Mouse (Mus musculus): ENCODE measurements at regions not wholly inside any gene's neighbourhood (a gene's known extent, or its start where the extent isn't known, plus 50 kb on each side); places are given as distances from the start of the nearest gene placed in this dataset.
"Not testable (repeated sequence)": the region's sequence is repeated elsewhere in the genome, so short reads cannot be mapped to it uniquely, and the experiment has no call there.

DNA sequence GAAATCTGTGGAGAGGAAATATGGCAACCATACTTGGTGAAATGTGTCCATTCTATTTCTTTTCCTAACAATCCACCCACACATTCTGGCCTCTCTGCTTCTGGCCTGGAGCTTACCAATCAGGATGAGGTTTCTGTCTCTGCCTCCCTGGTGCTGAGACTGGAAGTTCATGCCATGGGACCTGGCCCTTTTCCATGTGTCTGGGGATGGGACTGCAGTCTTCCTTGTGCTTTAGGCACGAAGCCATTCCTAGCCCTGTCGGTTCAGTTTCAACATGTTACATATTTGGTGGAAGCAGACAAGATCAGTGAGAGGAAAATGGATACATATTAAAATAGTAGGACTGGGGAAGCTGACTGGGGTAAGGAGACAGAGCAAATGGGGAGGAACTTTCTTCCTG, 100.2 kb upstream of the Tcerg1l start:
- no peak for DNase-seq (ENCODE audit: low spot score)

DNA sequence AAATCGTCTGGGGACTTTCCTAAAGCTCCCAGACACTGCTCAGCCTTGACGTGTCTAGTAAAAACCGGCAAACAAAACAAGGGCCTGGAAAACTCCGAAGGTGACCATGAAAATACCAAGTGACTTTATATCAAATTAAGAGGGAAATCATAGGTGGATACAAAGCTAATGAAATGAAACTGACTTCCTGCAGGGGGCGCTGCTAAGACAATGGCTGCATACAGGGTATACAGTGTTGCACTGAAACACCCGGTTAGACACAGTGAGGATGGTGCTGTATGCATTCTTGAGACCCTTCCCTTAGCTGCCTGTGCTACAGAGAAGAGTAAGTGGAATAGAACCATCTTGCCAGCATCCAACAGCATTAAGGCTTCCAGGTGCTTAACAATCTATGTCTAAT, 99.7 kb upstream of the Tcerg1l start:
- no peak for DNase-seq (ENCODE audit: low spot score)

DNA sequence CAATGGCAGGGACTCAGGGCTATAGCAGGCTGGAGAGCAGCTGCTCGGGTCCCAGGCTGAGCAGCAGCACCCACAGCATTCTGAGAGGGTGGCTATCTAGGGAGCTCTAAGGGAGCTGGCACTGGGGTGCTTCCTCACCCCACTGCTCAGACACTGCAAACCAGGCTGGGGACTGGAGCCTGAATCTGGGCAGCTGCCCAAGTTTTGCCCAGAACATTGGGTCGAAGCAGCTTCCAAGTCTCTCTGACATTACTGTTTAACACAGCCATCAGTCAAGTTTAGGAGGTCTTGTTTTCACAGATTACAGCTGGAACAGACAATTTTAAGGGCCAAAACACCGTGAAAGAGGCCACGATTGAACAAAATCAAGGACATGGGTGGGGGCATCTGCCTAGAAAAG, 96.1 kb upstream of the Tcerg1l start:
- DNase-seq (ENCODE audit: low spot score): no peak

- DNase-seq (ENCODE audit: low spot score): no peak
These were observed 94.7 kb upstream of the Tcerg1l start for GRCm38 (mm10) chr7:138492261-138492660.

GRCm38 (mm10) chr7:138489471-138489870, 91.9 kb upstream of the Tcerg1l start:
- no peak for DNase-seq (ENCODE audit: low spot score)

DNA sequence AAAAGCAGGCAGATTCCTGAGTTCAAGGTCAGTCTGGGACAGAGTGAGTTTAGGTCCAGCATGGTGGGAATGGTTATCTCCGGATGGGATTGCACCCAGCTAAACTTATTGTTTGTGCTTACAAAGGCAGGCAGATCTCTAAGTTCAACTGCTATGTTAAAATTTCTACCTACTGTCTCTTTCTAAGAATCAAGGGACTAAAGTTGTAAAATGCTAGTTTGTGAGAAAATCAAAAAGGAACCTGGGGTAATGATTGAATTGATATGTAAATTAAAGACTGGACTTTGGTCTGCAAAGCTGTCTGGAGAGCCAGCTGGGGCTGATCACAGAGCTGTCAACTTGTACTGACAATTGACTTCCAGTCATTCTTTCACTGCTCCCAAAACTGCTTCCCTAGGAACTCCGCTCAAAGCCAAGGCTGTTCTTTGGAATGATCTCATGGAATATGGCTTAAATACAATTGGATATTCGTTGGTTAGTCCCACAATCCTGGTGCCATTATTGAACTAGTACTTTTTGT, 90.7 kb upstream of the Tcerg1l start:
- no peak for DNase-seq (ENCODE audit: low spot score)

DNA sequence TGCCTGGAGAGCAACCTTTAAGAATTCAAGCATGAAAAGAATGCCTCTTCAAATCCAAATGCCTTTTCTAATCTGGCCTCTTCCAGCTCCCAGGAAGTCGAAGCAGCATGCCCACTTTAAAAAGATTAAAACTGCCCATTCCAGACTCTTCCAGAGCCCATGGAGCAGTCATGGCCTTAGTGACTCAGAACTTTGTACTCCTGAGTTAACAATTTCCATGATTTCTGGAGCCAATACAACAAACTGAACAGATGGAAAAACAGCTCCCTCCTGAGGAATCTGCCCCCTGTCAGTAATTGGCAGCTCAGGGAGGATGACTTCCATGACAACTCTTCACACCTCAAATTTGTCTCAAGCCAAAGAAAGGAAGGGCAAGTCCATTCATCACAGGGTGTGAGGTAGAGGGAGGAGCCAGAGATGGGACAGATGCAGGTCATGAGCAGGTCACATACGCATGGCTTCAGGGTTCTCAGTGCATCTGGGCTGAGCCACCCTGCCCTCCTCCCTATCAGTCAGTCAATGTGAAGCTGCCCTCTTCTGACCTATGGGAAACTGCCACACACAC, 75.4 kb upstream of the Tcerg1l start:
- no peak for DNase-seq (ENCODE audit: low spot score)

DNA sequence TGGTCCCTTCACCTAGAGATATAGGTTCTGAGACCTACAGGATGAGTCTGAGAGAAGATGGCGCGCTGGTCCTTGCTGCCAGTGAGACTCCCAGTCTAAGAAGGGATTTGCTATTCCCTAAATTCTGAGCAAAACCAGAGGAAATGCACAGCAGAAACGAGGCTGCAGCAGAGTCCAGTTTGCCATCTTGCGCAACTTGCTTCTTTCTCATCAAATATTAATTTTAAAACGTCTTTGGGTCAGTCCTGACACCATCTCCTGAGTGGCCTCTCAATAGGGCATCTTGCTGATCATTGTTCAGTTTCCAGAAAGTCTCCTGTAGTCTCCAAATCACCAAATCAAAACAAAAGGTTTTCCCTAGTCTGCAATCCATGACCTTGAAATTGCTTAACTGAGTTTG, 74.8 kb upstream of the Tcerg1l start:
- no peak for DNase-seq (ENCODE audit: low spot score)

GRCm38 (mm10) chr7:138469211-138469610, 71.7 kb upstream of the Tcerg1l start:
- DNase-seq (ENCODE audit: low spot score): no peak

GRCm38 (mm10) chr7:138468436-138468835, 70.9 kb upstream of the Tcerg1l start:
- DNase-seq (ENCODE audit: low spot score): no peak

GRCm38 (mm10) chr7:138467981-138468380, 70.5 kb upstream of the Tcerg1l start:
- no peak for DNase-seq (ENCODE audit: low spot score)

DNA sequence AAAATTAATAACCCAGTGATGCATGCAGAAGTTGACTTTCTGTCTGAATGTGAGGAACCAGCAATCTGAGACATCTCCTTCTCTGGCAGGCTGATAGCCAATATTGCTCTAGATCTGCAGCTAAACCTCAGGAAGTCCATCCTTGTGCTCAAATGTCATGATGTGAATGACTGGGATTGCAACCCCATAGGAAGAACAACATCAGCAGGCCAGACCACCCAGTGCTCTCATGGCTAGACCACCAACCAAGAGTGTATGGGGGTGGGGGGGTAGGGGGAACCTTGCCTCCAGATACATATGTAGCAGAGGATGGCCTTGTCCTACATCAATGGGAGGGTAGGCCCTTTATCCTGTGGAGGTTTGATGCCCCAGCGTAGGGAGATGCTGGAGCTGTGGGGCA, 69.9 kb upstream of the Tcerg1l start:
- no peak for DNase-seq (ENCODE audit: low spot score)

DNA sequence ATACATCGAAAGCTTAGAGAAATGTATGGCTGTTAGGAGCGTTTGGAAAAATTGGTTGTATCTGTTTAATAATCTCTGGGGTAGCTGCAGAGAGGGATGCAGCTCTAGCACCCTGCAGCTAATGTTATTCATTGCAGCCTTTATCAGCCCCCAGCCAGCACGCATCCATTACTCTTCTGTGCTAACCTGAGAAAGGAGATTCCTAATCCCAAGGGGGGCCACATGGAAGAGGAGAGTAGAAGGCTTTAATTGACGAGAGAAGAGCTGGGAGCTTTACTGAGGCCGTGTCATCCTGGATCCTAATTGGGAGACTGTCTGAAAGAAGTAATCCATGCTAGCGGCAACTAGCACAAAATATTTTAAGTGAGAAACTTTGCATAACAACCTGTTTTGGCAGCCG, 60.4 kb upstream of the Tcerg1l start:
- DNase-seq (ENCODE audit: low spot score): no peak

DNA sequence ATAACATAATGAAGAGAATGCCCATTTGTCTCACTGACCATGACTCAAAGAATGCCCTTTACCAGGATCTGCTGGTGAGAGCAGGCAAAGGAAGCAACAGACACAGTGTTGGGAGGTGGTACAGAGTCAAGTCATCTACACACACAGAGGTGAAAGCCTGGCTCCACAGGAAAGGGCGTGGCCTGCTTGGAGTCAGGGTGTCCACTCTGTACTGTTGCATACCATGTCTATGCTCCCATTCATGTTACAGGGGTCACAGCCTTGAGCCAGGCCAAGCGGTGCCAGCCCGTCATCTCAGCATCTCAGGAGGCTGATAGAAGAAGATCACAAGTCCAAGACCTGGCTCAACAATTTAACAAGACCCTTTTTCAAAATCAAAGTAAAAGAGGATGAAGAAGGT, 57.8 kb upstream of the Tcerg1l start:
- no peak for DNase-seq (ENCODE audit: low spot score)

GRCm38 (mm10) chr7:138454498-138455225, 57.1 kb upstream of the Tcerg1l start:
- not testable (repeated sequence) for DNase-seq (ENCODE audit: low spot score)

DNA sequence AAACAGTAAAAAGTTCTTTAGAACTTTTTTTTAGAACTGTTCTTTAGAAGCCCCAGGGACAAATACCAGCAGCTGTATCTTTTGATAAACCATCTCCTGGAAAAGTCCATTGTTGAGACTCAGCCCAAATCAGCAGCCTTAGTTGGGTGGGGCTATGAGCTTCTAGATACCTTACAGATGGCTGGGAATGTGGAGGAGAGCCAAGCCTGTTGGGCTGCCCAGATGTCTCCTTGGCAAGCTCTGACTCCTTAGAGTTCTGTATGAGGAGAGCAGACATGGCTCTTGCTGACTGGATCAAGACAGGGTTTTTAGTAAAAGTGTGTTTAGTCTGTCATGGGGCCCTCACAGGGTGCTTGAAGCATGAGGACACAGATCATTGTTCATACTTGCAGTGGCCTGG, 53.8 kb upstream of the Tcerg1l start:
- DNase-seq (ENCODE audit: low spot score): no peak

GRCm38 (mm10) chr7:138448519-138448918, 51.0 kb upstream of the Tcerg1l start:
- no peak for DNase-seq (ENCODE audit: low spot score)

Data from ovary, postnatal 14 days (tissue).